Mouse (Mus musculus): ENCODE results near the gene Creb5. TPM values are rescaled to one million over a fixed set of nuclear protein-coding genes. Genes with fewer than 3 reads are reported as not detected.

Creb5 gene
- polyA plus RNA-seq, 1 experiment from 2014 or later = 0.28 TPM

DNA sequence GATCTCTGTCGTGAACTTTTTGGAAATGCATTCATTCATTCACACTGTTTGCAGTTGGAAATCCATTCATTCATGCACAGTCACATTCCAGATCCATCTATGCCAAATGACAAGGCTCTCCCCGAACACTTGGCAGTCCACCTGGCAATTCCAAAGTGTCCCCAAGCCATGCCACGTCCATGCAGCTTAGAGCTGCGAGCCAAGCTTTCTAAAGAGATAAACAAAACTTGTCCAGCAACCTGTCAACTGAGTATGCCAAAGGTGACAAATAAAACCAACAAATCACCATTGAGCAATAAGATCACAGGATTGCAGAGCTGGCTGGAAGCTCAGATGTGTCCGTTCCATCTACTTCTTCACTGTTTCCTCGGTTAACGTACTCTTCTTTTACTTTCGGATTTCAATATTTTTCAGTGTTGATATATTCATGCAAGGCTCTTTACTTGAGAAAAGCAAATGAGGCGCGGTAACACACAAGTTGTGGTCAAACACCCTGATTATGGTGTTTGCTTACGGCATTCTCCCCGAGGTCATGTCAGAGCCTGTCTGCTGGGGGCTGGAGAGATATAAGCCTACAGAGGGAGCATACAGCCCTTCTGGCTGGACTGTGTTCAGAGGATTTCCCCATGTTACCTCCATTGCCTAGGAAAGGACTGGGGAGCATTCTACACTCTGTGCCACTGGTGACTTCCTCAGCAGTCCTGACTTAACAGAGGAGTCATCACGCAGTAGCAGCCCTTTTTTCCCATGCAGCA, 236.8 kb downstream of the Creb5 start:
- Histone ChIP-seq H3K27ac (no peak overlapping the region), H3K4me3 (replicated peaks) (no peak overlapping the region), H3K36me3 (no peaks in the 10 kb centered on the region), H3K27me3 (no peaks in the 10 kb centered on the region), H3K9me3 (replicated peaks) (no peaks in the 10 kb centered on the region), H3K9ac (no peak overlapping the region), H3K4me2 (no peak overlapping the region), H3K4me1 (replicated peaks) (no peaks in the 10 kb centered on the region)
- DNase-seq (no peak), ATAC-seq (ENCODE audit: low read depth) (no peak)
- 69% methylated on average over 13 of the region's 13 CpGs for WGBS (ENCODE audit: insufficient replicate concordance)

DNA sequence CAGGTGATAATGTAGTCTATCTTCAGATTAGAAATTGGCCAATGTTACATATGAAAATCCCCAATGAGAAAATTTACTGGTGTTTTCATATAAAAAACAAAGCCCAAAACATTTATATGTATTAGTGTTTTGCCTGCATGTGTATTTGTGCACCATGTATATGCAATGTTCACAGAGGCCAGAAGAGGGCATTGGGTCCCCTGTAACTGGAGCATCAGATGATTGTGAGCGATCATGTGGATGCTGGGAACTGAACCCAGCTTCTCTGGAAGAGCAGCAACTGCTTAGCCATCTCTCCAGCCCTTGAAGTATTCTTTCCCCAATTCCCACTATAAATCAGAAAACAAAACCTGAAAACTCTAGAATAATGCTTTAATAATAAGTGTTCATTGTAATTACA, 239.4 kb downstream of the Creb5 start:
- WGBS (ENCODE audit: insufficient replicate concordance) = 62% methylated on average over 1 of the region's 1 CpGs
- no peak overlapping the region for H3K9ac ChIP-seq
- H3K4me2 ChIP-seq = no peak overlapping the region
- H3K4me3 ChIP-seq (replicated peaks) = no peak overlapping the region
- no peak overlapping the region for H3K27ac ChIP-seq
- DNase-seq (no peak), ATAC-seq (ENCODE audit: low read depth) (no peak)
- no peaks in the 10 kb centered on the region for H3K27me3 ChIP-seq
- no peaks in the 10 kb centered on the region for H3K9me3 ChIP-seq (replicated peaks)
- H3K36me3 ChIP-seq = no peaks in the 10 kb centered on the region
- no peaks in the 10 kb centered on the region for H3K4me1 ChIP-seq (replicated peaks)

DNA sequence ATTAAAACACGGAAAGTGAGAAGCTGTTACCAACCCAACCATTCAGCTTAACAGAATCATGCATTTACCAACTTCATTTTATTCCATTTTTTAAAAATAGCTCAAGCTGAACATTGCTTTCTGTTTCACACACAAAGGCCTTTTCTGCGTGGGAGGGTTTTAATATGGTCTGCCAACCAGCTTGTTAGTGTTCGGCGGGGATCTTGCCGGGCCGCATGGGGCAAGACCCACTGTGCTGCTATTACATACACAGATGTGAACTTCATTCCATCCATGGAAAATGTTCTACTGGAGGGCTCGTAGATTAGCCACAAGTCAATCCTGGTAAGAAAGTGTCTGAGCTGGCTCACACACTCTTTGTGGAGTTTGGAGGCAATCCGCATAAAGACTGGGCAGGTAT, 243.7 kb downstream of the Creb5 start:
- DNase-seq = no peak

DNA sequence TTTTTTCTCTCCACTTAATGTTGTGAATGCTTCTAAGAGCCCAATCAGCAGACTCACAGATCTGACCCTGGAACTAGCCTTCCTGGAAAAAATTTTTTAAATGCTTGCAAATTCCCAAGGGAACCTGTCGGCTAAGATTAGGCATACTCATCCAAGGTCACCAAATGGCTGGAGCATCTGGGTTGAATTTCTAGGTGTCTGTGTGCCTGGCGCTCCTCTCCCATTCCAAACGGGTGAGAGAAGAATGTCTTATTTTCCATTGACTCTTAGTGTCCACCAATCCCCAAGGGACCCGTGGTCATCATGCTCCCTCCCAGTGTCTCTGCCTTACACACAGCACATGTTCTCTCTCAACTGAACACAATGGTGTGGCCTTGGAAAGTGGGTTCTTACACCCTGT, 244.4 kb downstream of the Creb5 start:
- ATAC-seq (ENCODE audit: low read depth) = no peak
- no peaks in the 10 kb centered on the region for H3K4me1 ChIP-seq (replicated peaks)
- H3K9ac ChIP-seq = no peak overlapping the region
- no peak overlapping the region for H3K4me2 ChIP-seq
- no peaks in the 10 kb centered on the region for H3K27me3 ChIP-seq
- WGBS (ENCODE audit: insufficient replicate concordance) = 77% methylated on average over 4 of the region's 4 CpGs
- no peak for DNase-seq
- H3K9me3 ChIP-seq (replicated peaks) = no peaks in the 10 kb centered on the region
- no peaks in the 10 kb centered on the region for H3K36me3 ChIP-seq
- H3K4me3 ChIP-seq (replicated peaks) = no peak overlapping the region
- H3K27ac ChIP-seq = no peak overlapping the region

More for the DNA sequence above, 243.7 kb downstream of the Creb5 start:
- Histone ChIP-seq H3K27ac (no peak overlapping the region), H3K9me3 (replicated peaks) (no peaks in the 10 kb centered on the region), H3K27me3 (no peaks in the 10 kb centered on the region), H3K36me3 (no peaks in the 10 kb centered on the region), H3K4me3 (replicated peaks) (no peak overlapping the region), H3K9ac (no peak overlapping the region), H3K4me1 (replicated peaks) (no peaks in the 10 kb centered on the region), H3K4me2 (no peak overlapping the region)
- no peak for ATAC-seq (ENCODE audit: low read depth)
- 79% methylated on average over 8 of the region's 8 CpGs for WGBS (ENCODE audit: insufficient replicate concordance)

DNA sequence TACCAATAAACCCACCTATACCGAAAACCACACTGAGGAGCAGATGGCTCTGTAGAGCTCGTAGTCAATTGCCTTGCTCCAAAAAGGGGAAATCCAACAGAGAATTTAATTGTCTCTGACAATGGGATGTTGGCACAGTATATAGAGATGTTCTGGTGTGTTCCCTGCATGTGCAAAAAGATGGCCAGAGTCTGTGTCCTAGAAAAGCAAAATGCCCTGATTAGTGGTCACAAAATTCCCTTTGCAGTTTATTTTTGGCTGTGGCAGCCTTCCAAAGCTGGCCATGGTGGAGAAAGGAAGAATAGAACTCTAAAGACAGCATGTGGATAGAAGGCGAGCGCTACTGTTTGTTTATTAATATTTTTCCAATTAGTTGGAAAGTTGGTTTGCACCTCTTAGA, 250.5 kb downstream of the Creb5 start:
- Histone ChIP-seq H3K4me1 (replicated peaks) (no peaks in the 10 kb centered on the region), H3K4me3 (replicated peaks) (no peak overlapping the region), H3K36me3 (no peaks in the 10 kb centered on the region), H3K9ac (no peak overlapping the region), H3K4me2 (no peak overlapping the region), H3K27me3 (no peaks in the 10 kb centered on the region), H3K9me3 (replicated peaks) (no peaks in the 10 kb centered on the region), H3K27ac (no peak overlapping the region)
- ATAC-seq (ENCODE audit: low read depth) (no peak), DNase-seq (no peak)
- WGBS (ENCODE audit: insufficient replicate concordance) = 62% methylated on average over 4 of the region's 4 CpGs

DNA sequence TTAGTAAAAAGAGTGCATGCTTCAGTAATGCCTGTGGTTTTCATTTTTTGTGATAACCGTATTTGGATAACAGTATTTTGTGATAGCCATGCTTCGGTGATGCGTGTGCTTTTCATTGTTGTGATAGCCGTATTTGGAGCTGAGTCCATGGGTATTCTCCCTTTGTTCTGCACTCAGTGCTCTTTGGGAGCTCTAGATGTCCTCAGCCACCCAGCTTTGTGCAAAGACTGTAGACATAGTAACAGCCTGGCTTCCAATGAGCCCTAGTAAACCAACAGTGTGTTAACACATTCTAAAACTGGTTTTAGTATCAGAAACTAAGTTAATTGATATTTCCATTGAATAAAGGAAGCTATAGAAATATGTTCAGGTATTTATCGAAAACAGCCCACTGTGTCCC, 254.7 kb downstream of the Creb5 start:
- ATAC-seq (ENCODE audit: low read depth) = no peak
- H3K4me1 ChIP-seq (replicated peaks) = no peaks in the 10 kb centered on the region
- no peak for DNase-seq
- H3K36me3 ChIP-seq = no peaks in the 10 kb centered on the region
- H3K27ac ChIP-seq = no peak overlapping the region
- no peak overlapping the region for H3K9ac ChIP-seq
- no peaks in the 10 kb centered on the region for H3K9me3 ChIP-seq (replicated peaks)
- WGBS (ENCODE audit: insufficient replicate concordance) = 66% methylated on average over 5 of the region's 5 CpGs
- H3K27me3 ChIP-seq = no peaks in the 10 kb centered on the region
- no peak overlapping the region for H3K4me2 ChIP-seq
- no peak overlapping the region for H3K4me3 ChIP-seq (replicated peaks)

DNA sequence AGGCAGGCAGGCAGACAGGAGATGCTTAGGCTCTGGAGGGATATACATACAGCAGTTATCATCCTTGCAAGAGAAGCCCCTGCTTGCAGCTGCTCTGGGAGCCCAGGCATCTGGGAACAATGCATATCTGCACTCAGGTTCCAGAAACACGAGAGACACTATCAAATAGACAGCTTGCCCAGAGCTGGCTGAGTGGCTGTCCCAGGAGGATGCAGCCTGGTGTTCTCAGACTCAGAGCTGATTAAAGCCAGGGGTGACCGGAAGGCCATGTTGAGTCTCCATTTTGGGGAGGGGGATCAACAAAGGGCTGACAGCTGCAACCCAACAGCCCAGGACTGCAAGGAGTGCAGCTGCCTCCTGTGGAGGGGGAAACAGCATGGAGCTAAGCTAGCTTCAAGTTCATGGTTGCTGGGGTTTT, 258.4 kb downstream of the Creb5 start:
- H3K4me1 ChIP-seq (replicated peaks) = no peaks in the 10 kb centered on the region
- DNase-seq = no peak
- no peak overlapping the region for H3K9ac ChIP-seq
- H3K27me3 ChIP-seq = no peaks in the 10 kb centered on the region; the same call in 1 of the 2 replicates
- H3K4me3 ChIP-seq (replicated peaks) = no peak overlapping the region
- H3K27ac ChIP-seq = no peak overlapping the region
- H3K36me3 ChIP-seq = no peaks in the 10 kb centered on the region
- 42% methylated on average over 2 of the region's 2 CpGs for WGBS (ENCODE audit: insufficient replicate concordance)
- no peak for ATAC-seq (ENCODE audit: low read depth)
- no peaks in the 10 kb centered on the region for H3K9me3 ChIP-seq (replicated peaks)
- no peak overlapping the region for H3K4me2 ChIP-seq

DNA sequence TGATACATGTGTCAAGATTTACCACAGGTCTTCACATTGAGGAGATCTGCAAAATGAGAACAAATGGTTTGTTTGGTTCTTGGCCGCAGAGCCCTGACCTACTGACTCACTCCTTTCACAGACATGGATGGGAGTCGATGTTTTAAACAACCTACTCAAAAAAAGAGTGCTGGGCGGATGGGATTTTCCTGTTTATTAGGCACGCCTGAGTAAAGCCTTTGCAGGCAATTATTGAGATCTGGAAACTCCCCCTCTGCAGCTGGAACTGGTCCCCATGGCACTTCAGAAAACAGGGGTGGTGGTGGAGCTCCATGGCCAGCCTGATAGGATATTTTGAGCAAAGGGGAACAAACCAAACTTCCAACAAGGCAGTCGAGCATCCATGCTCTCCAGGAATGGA, 258.9 kb downstream of the Creb5 start:
- no peaks in the 10 kb centered on the region for H3K9me3 ChIP-seq (replicated peaks)
- no peaks in the 10 kb centered on the region for H3K4me1 ChIP-seq (replicated peaks)
- ATAC-seq (ENCODE audit: low read depth) (no peak), DNase-seq (no peak)
- H3K36me3 ChIP-seq = no peaks in the 10 kb centered on the region
- 43% methylated on average over 5 of the region's 5 CpGs for WGBS (ENCODE audit: insufficient replicate concordance)
- no peak overlapping the region for H3K4me2 ChIP-seq
- no peak overlapping the region for H3K27ac ChIP-seq
- H3K4me3 ChIP-seq (replicated peaks) = no peak overlapping the region
- no peaks in the 10 kb centered on the region; the same call in 1 of the 2 replicates for H3K27me3 ChIP-seq
- H3K9ac ChIP-seq = no peak overlapping the region

DNA sequence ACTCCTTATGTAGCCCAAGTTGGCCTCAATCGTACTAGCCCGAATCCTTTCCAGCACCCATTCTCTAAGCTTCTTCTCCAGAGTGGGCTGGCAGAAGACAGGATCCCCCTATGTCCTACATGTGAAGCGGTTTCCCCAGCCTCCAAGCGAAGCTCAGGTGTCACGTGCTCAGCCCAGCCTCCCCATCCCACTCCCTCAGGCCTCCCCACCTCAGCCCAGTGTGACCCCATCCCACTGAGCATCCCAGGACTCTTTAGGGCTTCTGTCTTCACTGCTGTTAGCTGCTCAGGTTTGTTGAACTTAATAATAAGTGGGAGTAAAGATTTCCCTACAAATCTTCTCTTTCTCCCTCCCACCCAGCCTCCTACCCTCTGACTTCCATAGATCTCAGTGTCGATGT, 261.2 kb downstream of the Creb5 start:
- 54% methylated on average over 6 of the region's 6 CpGs for WGBS (ENCODE audit: insufficient replicate concordance)
- no peak for ATAC-seq (ENCODE audit: low read depth)

DNA sequence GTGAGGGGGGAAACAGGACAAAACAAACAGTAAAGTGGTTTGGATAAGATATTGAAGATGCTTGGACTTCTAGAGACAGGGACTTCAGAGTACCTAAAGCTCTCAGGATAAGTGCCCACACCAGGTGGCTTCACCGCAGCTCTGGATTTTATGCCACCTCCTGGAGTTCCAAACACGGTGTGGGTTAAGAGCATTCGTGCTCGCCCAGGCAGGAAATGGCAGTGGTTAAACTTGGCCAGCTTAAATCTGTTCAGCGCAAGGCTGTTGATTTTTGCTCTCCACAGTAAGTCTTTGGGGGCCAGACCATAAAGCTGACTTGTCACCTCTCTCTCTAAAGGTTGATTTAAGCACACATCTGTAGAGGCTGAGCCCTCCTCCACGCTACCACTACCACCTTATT, 262.3 kb downstream of the Creb5 start:
- Histone ChIP-seq H3K4me2 (no peak overlapping the region), H3K27ac (no peak overlapping the region), H3K4me3 (replicated peaks) (no peak overlapping the region), H3K9me3 (replicated peaks) (no peaks in the 10 kb centered on the region), H3K9ac (no peak overlapping the region), H3K4me1 (replicated peaks) (no peaks in the 10 kb centered on the region), H3K27me3 (no peaks in the 10 kb centered on the region; the same call in 1 of the 2 replicates), H3K36me3 (no peaks in the 10 kb centered on the region)
- WGBS (ENCODE audit: insufficient replicate concordance) = 47% methylated on average over 6 of the region's 6 CpGs
- DNase-seq = no peak
- ATAC-seq (ENCODE audit: low read depth) = no peak

More for the DNA sequence above, 261.2 kb downstream of the Creb5 start:
- Histone ChIP-seq H3K27ac (no peak overlapping the region), H3K36me3 (no peaks in the 10 kb centered on the region), H3K27me3 (no peaks in the 10 kb centered on the region; the same call in 1 of the 2 replicates), H3K4me2 (no peak overlapping the region), H3K9me3 (replicated peaks) (no peaks in the 10 kb centered on the region), H3K9ac (no peak overlapping the region), H3K4me3 (replicated peaks) (no peak overlapping the region), H3K4me1 (replicated peaks) (no peaks in the 10 kb centered on the region)
- DNase-seq = no peak

DNA sequence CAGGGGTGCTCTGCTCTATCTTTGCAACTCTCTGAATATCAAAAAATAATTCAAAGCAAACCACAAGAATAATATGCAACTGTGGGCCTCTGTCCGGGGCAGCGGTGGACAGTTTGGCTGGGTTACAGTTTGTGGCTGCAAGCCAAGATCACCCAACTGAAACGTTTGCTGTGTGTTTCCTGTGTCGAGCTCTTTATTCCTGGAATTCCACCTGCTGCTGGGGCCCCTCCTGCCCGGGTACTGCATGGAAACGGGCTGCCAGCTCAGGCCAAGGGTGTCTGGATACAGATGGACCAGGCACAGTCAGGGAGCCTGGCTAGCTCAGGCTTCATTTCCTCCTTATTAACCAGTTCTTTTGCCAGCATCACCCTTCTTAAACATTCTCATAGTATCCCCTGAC, 269.0 kb downstream of the Creb5 start:
- Histone ChIP-seq H3K27ac (no peak overlapping the region), H3K4me3 (replicated peaks) (no peak overlapping the region), H3K4me1 (replicated peaks) (no peaks in the 10 kb centered on the region), H3K9ac (no peak overlapping the region), H3K9me3 (replicated peaks) (no peaks in the 10 kb centered on the region), H3K27me3 (no peaks in the 10 kb centered on the region), H3K36me3 (no peaks in the 10 kb centered on the region), H3K4me2 (no peak overlapping the region)
- 38% methylated on average over 6 of the region's 6 CpGs for WGBS (ENCODE audit: insufficient replicate concordance)
- ATAC-seq (ENCODE audit: low read depth) = no peak
- DNase-seq = no peak

DNA sequence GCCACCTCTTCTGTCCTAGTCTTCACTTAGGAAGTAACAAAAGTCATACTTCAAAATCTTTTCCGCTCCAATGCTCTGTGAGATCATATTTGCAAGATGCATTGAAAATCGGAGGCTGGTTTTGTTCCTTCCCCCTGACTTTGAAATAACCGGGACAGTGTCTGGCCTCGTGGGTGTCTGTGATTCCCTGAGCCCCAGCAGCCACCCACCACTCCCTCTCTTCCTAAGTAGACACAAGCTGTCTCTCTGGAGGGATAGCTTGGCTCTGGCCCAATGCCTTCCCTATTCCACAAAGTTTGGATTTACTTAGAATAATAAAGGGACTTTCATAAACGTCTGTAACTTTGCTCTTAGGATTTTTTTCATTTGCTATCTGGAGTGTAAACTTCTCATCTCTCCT, 273.9 kb downstream of the Creb5 start:
- DNase-seq (no peak), ATAC-seq (ENCODE audit: low read depth) (no peak)
- Histone ChIP-seq H3K4me3 (replicated peaks) (no peak overlapping the region), H3K27ac (no peak overlapping the region), H3K9me3 (replicated peaks) (no peaks in the 10 kb centered on the region), H3K36me3 (no peaks in the 10 kb centered on the region), H3K27me3 (no peaks in the 10 kb centered on the region), H3K4me2 (no peak overlapping the region), H3K9ac (no peak overlapping the region), H3K4me1 (replicated peaks) (no peaks in the 10 kb centered on the region)
- WGBS (ENCODE audit: insufficient replicate concordance) = 57% methylated on average over 5 of the region's 5 CpGs

All from liver, embryonic 13.5 days (tissue).